Mouse (Mus musculus) midbrain, embryonic 16.5 days (tissue): Measurements from ENCODE around the gene Dock6. TPM values are rescaled to one million over a fixed set of nuclear protein-coding genes. Genes with fewer than 3 reads are reported as not detected.

Experiments used
- ATAC-seq: fragments of 200-750 bp; cut with Nextera tagmentation; 2 replicates; pipeline ENCODE4 v1.8.0; 2017; ENCODE audit warnings: moderate TSS enrichment
- H3K27ac ChIP-seq: fragments of 300-500 bp; sonication (generic); 2 replicates; pipeline ENCODE4 v1.5.1; 2014; ENCODE audit warnings: mild to moderate bottlenecking, low read length, mixed read lengths
- H3K27me3 ChIP-seq: fragments of 300-500 bp; sonication (generic); 2 replicates; pipeline ENCODE4 v1.6.1; 2014; ENCODE audit warnings: low read depth, low read length, mixed read lengths; ENCODE audit not compliant: control insufficient read depth, insufficient read depth
- H3K36me3 ChIP-seq: fragments of 300-500 bp; sonication (generic); 2 replicates; pipeline ENCODE4 v1.6.1; 2014; ENCODE audit warnings: mild to moderate bottlenecking, low read length, moderate library complexity, mixed read lengths; ENCODE audit not compliant: control insufficient read depth, insufficient read depth
- H3K4me1 ChIP-seq: fragments of 300-500 bp; sonication (generic); 2 replicates; pipeline ENCODE4 v1.6.1; 2014; ENCODE audit warnings: mild to moderate bottlenecking, low read length, mixed read lengths; ENCODE audit not compliant: control insufficient read depth, insufficient read depth
- H3K4me2 ChIP-seq: fragments of 300-500 bp; sonication (generic); 2 replicates; pipeline ENCODE4 v1.6.1; 2014; ENCODE audit warnings: mild to moderate bottlenecking, low read length, mixed read lengths
- H3K4me3 ChIP-seq: fragments of 300-500 bp; sonication (generic); 2 replicates; pipeline ENCODE4 v1.5.1; 2014; ENCODE audit warnings: low read depth, mild to moderate bottlenecking, low read length, moderate library complexity, mixed read lengths
- H3K9ac ChIP-seq: fragments of 300-500 bp; sonication (generic); 2 replicates; pipeline ENCODE4 v1.6.1; 2014; ENCODE audit warnings: low read depth, low read length, mixed read lengths
- H3K9me3 ChIP-seq: fragments of 300-500 bp; sonication (generic); replicated peaks from 2 replicates; pipeline ENCODE4 v1.6.1; 2014; ENCODE audit warnings: mild to moderate bottlenecking, low read length, mixed read lengths; ENCODE audit not compliant: control insufficient read depth, poor library complexity, severe bottlenecking
- WGBS: fragments of 180-500 bp; shearing (Covaris S2); extraction: QIAGEN DNeasy Blood & Tissue Kit; methylation state at CpG from one replicate; pipeline ENCODE4 v1.1.7; 2014; 5-methylcytosine and 5-hydroxymethylcytosine counted together
- polyA plus RNA-seq: library from polyadenylated mRNA; unstranded; fragments of >200 nt; fragmentation: Nextera tagmentation; extraction: Ambion mirVana; gene quantifications from 2 replicates; pipeline ENCODE4 v1.2.1, GENCODE M21; 2015

Gene Dock6
- polyA plus RNA-seq, 1 experiment from 2014 or later, result 13.4 TPM

GRCm38 (mm10) chr9:21841340-21841739 lies 11.1 kb downstream of the Dock6 start:
- Histone ChIP-seq H3K36me3 (no peaks in the 10 kb centered on the region), H3K27ac (no peak overlapping the region), H3K9me3 (no peaks in the 10 kb centered on the region), H3K27me3 (no peaks in the 10 kb centered on the region), H3K4me1 (no peaks in the 10 kb centered on the region), H3K4me2 (no peak overlapping the region), H3K4me3 (no peak overlapping the region), H3K9ac (no peak overlapping the region)
- no peak for ATAC-seq
- WGBS, result 96% methylated on average over 6 of the region's 6 CpGs

- H3K4me3 ChIP-seq, result no peak overlapping the region
- no peak for ATAC-seq
Observed at GRCm38 (mm10) chr9:21840115-21840787, 12.2 kb downstream of the Dock6 start.

GRCm38 (mm10) chr9:21837690-21838089 lies 14.7 kb downstream of the Dock6 start:
- H3K27ac ChIP-seq, result no peak overlapping the region
- H3K9me3 ChIP-seq, result no peaks in the 10 kb centered on the region
- no peak overlapping the region for H3K4me3 ChIP-seq
- WGBS, result 89% methylated on average over 2 of the region's 2 CpGs
- ATAC-seq, result no peak
- H3K4me1 ChIP-seq, result no peaks in the 10 kb centered on the region
- H3K27me3 ChIP-seq, result no peaks in the 10 kb centered on the region
- H3K4me2 ChIP-seq, result no peak overlapping the region
- no peaks in the 10 kb centered on the region for H3K36me3 ChIP-seq
- H3K9ac ChIP-seq, result no peak overlapping the region

More at GRCm38 (mm10) chr9:21840115-21840787, 12.2 kb downstream of the Dock6 start:
- 60% methylated on average over 8 of the region's 8 CpGs for WGBS
- Histone ChIP-seq H3K9ac (no peak overlapping the region), H3K36me3 (no peaks in the 10 kb centered on the region), H3K27me3 (no peaks in the 10 kb centered on the region), H3K9me3 (no peaks in the 10 kb centered on the region), H3K4me2 (no peak overlapping the region), H3K4me1 (no peaks in the 10 kb centered on the region), H3K27ac (no peak overlapping the region)

- Histone ChIP-seq H3K27me3 (no peaks in the 10 kb centered on the region), H3K4me2 (no peak within 1 kb of the TSS), H3K9me3 (no peaks in the 10 kb centered on the region), H3K36me3 (no peaks in the 10 kb centered on the region), H3K4me1 (no peaks in the 10 kb centered on the region), H3K4me3 (no peak within 1 kb of the TSS), H3K9ac (no peak within 1 kb of the TSS), H3K27ac (no peak within 1 kb of the TSS)
- WGBS, result 84% methylated on average over 15 of the region's 15 CpGs
- ATAC-seq, result no peak
Observed at GRCm38 (mm10) chr9:21835258-21835912, 17.1 kb downstream of the Dock6 start, which contains the start of gene Angptl8. TSS of gene Angptl8 (plus strand) at chr9:21835510.

GRCm38 (mm10) chr9:21831558-21832240 lies 20.7 kb downstream of the Dock6 start:
- no peak for ATAC-seq
- H3K4me3 ChIP-seq, result no peak overlapping the region
- H3K4me1 ChIP-seq, result no peaks in the 10 kb centered on the region
- no peaks in the 10 kb centered on the region for H3K27me3 ChIP-seq
- H3K36me3 ChIP-seq, result no peaks in the 10 kb centered on the region
- H3K4me2 ChIP-seq, result no peak overlapping the region
- no peak overlapping the region for H3K27ac ChIP-seq
- H3K9ac ChIP-seq, result no peak overlapping the region
- H3K9me3 ChIP-seq, result no peaks in the 10 kb centered on the region
- WGBS, result 92% methylated on average over 20 of the region's 20 CpGs

GRCm38 (mm10) chr9:21830936-21831335 lies 21.5 kb downstream of the Dock6 start:
- H3K4me1 ChIP-seq, result no peaks in the 10 kb centered on the region
- no peak overlapping the region for H3K9ac ChIP-seq
- H3K27ac ChIP-seq, result no peak overlapping the region
- no peak for ATAC-seq
- 86% methylated on average over 11 of the region's 11 CpGs for WGBS
- H3K36me3 ChIP-seq, result no peaks in the 10 kb centered on the region
- H3K4me2 ChIP-seq, result no peak overlapping the region
- no peaks in the 10 kb centered on the region for H3K27me3 ChIP-seq
- H3K9me3 ChIP-seq, result no peaks in the 10 kb centered on the region
- no peak overlapping the region for H3K4me3 ChIP-seq

GRCm38 (mm10) chr9:21830461-21830850 lies 22.0 kb downstream of the Dock6 start:
- H3K4me2 ChIP-seq, result no peak overlapping the region
- H3K4me1 ChIP-seq, result no peaks in the 10 kb centered on the region
- no peaks in the 10 kb centered on the region for H3K36me3 ChIP-seq
- ATAC-seq, result no peak
- 71% methylated on average over 5 of the region's 5 CpGs for WGBS
- no peaks in the 10 kb centered on the region for H3K9me3 ChIP-seq
- H3K27ac ChIP-seq, result no peak overlapping the region
- H3K27me3 ChIP-seq, result no peaks in the 10 kb centered on the region
- no peak overlapping the region for H3K9ac ChIP-seq
- H3K4me3 ChIP-seq, result no peak overlapping the region

- WGBS, result 92% methylated on average over 14 of the region's 14 CpGs
- ATAC-seq, result no peak
Observed at GRCm38 (mm10) chr9:21829834-21830460, 22.5 kb downstream of the Dock6 start.

More at GRCm38 (mm10) chr9:21829834-21830460, 22.5 kb downstream of the Dock6 start:
- Histone ChIP-seq H3K36me3 (no peaks in the 10 kb centered on the region), H3K4me2 (no peak overlapping the region), H3K9ac (no peak overlapping the region), H3K27ac (no peak overlapping the region), H3K4me1 (no peaks in the 10 kb centered on the region), H3K4me3 (no peak overlapping the region), H3K27me3 (no peaks in the 10 kb centered on the region), H3K9me3 (no peaks in the 10 kb centered on the region)
